Mouse (Mus musculus) adrenal gland, postnatal 4 days (tissue): ENCODE results near the gene Treh. TPM values are rescaled to one million over a fixed set of nuclear protein-coding genes. Genes with fewer than 3 reads are reported as not detected.

Experiments
- DNase-seq, 2 experiments: peaks; one replicate each; pipeline ENCODE4 v3.0.0; 2021 to 2022; ENCODE audit warnings: low spot score in 2 of 2, mixed read lengths in 2 of 2
- total RNA-seq, 2 experiments: library from RNA; stranded (reverse); gene quantifications; 2 replicates each; pipeline ENCODE4 v1.2.3; 2021

Treh gene
- total RNA-seq, 2 experiments from 2014 or later = not detected

- no peak for DNase-seq
Observed at GRCm38 (mm10) chr9:44733671-44734523, 60.9 kb downstream of the Treh start.

GRCm38 (mm10) chr9:44734524-44735494, 61.8 kb downstream of the Treh start, which contains the start of gene Phldb1:
Gene Phldb1 (minus strand): TSS chr9:44735198.
- peak in 1 of 2 experiments; percentile 52 for DNase-seq

- no peak for DNase-seq
Observed at GRCm38 (mm10) chr9:44735886-44736285, 62.9 kb downstream of the Treh start.

Other genes with a start within 250 kb of the Treh start
- not detected for gene Foxr1, start 232.1 kb upstream of the Treh start, total RNA-seq
- gene Upk2, start 218.3 kb upstream of the Treh start, total RNA-seq = not detected
- gene Bcl9l, start 190.4 kb upstream of the Treh start, total RNA-seq = 10 to 100 TPM; 86.4 to 97.9 TPM
- under 1 TPM in 1 of 2 experiments, not detected in 1; 0.23 TPM for gene Cxcr5, start 111.4 kb upstream of the Treh start, total RNA-seq
- gene Ddx6, start 68.3 kb upstream of the Treh start, total RNA-seq = 100 to 1,000 TPM; 146 to 157 TPM
- gene Phldb1, start 62.0 kb downstream of the Treh start, total RNA-seq = 10 to 100 TPM; 58.5 to 76.1 TPM
- gene Arcn1, start 94.6 kb downstream of the Treh start, total RNA-seq = 100 to 1,000 TPM; 157 to 158 TPM
- 100 to 1,000 TPM; 122 to 127 TPM for gene Ift46, start 94.7 kb downstream of the Treh start, total RNA-seq
- 1 to 10 TPM; 8.6 to 9.5 TPM for gene Tmem25, start 126.1 kb downstream of the Treh start, total RNA-seq
- gene Ttc36, start 129.8 kb downstream of the Treh start, total RNA-seq = 10 to 100 TPM; 26.5 to 40.4 TPM
- 10 to 100 TPM; 38.2 to 40.3 TPM for gene Kmt2a, start 208.1 kb downstream of the Treh start, total RNA-seq
- gene Atp5l, start 247.5 kb downstream of the Treh start, total RNA-seq = 100 to 1,000 TPM; 458 to 535 TPM